Mouse (Mus musculus): ENCODE results near the gene Hes2. TPM values are rescaled to one million over a fixed set of nuclear protein-coding genes. Genes with fewer than 3 reads are reported as not detected.

Gene Hes2
- polyA plus RNA-seq, 1 experiment, result not detected

- 70% methylated on average over 11 of the region's 11 CpGs for WGBS
- H3K27ac ChIP-seq (ENCODE audit: control insufficient read depth, insufficient read depth, low read depth, low read length, poor library complexity), result no peak overlapping the region
- H3K4me3 ChIP-seq (replicated peaks; ENCODE audit: control insufficient read depth, low read depth, low read length), result no peak overlapping the region
- TF ChIP-seq POLR2A (IDR thresholded peaks at IDR 0.05; ENCODE audit: borderline replicate concordance, control insufficient read depth, low read depth, low read length) (no peak), CTCF (IDR thresholded peaks at IDR 0.05; ENCODE audit: control insufficient read depth, insufficient read depth, low read length) (no peak)
- H3K4me1 ChIP-seq (ENCODE audit: control insufficient read depth, insufficient read depth, low read length), result no peaks in the 10 kb centered on the region
Observed at GRCm38 (mm10) chr4:152146033-152146827, 12.4 kb upstream of the Hes2 start.

GRCm38 (mm10) chr4:152150546-152150945 is 8.1 kb upstream of the Hes2 start:
- no peak for TF ChIP-seq POLR2A (IDR thresholded peaks at IDR 0.05; ENCODE audit: borderline replicate concordance, control insufficient read depth, low read depth, low read length)
- TF ChIP-seq CTCF (IDR thresholded peaks at IDR 0.05; ENCODE audit: control insufficient read depth, insufficient read depth, low read length), result no peak
- Histone ChIP-seq H3K27ac (ENCODE audit: control insufficient read depth, insufficient read depth, low read depth, low read length, poor library complexity) (no peak overlapping the region), H3K4me1 (ENCODE audit: control insufficient read depth, insufficient read depth, low read length) (peaks cover 2% of the 10 kb centered on the region; the same call in 1 of the 2 replicates), H3K4me3 (replicated peaks; ENCODE audit: control insufficient read depth, low read depth, low read length) (no peak overlapping the region)
- 58% methylated on average over 4 of the region's 4 CpGs for WGBS

- TF ChIP-seq CTCF (IDR thresholded peaks at IDR 0.05; ENCODE audit: control insufficient read depth, insufficient read depth, low read length) (no peak), POLR2A (IDR thresholded peaks at IDR 0.05; ENCODE audit: borderline replicate concordance, control insufficient read depth, low read depth, low read length) (no peak)
- no peak overlapping the region for H3K4me3 ChIP-seq (replicated peaks; ENCODE audit: control insufficient read depth, low read depth, low read length)
- H3K27ac ChIP-seq (ENCODE audit: control insufficient read depth, insufficient read depth, low read depth, low read length, poor library complexity), result no peak overlapping the region; the same call in 1 of the 2 replicates
- WGBS, result 27% methylated on average over 7 of the region's 7 CpGs
- peaks cover 2% of the 10 kb centered on the region; the same call in 1 of the 2 replicates for H3K4me1 ChIP-seq (ENCODE audit: control insufficient read depth, insufficient read depth, low read length)
Observed at GRCm38 (mm10) chr4:152151451-152151965, 7.2 kb upstream of the Hes2 start.

- peak within 1 kb of the TSS; percentile 14; the same call in 1 of the 2 replicates for H3K27ac ChIP-seq (ENCODE audit: control insufficient read depth, insufficient read depth, low read depth, low read length, poor library complexity)
- under 1% methylated on average over 56 of the region's 57 CpGs for WGBS
- peaks cover 2% of the 10 kb centered on the region; the same call in 1 of the 2 replicates for H3K4me1 ChIP-seq (ENCODE audit: control insufficient read depth, insufficient read depth, low read length)
- TF ChIP-seq POLR2A (IDR thresholded peaks at IDR 0.05; ENCODE audit: borderline replicate concordance, control insufficient read depth, low read depth, low read length) (no peak), CTCF (IDR thresholded peaks at IDR 0.05; ENCODE audit: control insufficient read depth, insufficient read depth, low read length) (no peak)
- no peak within 1 kb of the TSS for H3K4me3 ChIP-seq (replicated peaks; ENCODE audit: control insufficient read depth, low read depth, low read length)
Observed at GRCm38 (mm10) chr4:152151966-152152544, 6.6 kb upstream of the Hes2 start, which contains the start of gene Espn. Espn (minus strand) TSS chr4:152152371.

- TF ChIP-seq CTCF (IDR thresholded peaks at IDR 0.05; ENCODE audit: control insufficient read depth, insufficient read depth, low read length), result peak; percentile 99
- no peak for TF ChIP-seq POLR2A (IDR thresholded peaks at IDR 0.05; ENCODE audit: borderline replicate concordance, control insufficient read depth, low read depth, low read length)
- peaks cover 2% of the 10 kb centered on the region; the same call in 1 of the 2 replicates for H3K4me1 ChIP-seq (ENCODE audit: control insufficient read depth, insufficient read depth, low read length)
- H3K27ac ChIP-seq (ENCODE audit: control insufficient read depth, insufficient read depth, low read depth, low read length, poor library complexity), result peak overlapping the region; percentile 47; the same call in 1 of the 2 replicates
- under 1% methylated on average over 23 of the region's 23 CpGs for WGBS
- peak overlapping the region; percentile 4 for H3K4me3 ChIP-seq (replicated peaks; ENCODE audit: control insufficient read depth, low read depth, low read length)
Observed at GRCm38 (mm10) chr4:152153771-152154177, 4.9 kb upstream of the Hes2 start.

- H3K27ac ChIP-seq (ENCODE audit: control insufficient read depth, insufficient read depth, low read depth, low read length, poor library complexity), result no peak overlapping the region
- H3K4me3 ChIP-seq (replicated peaks; ENCODE audit: control insufficient read depth, low read depth, low read length), result no peak overlapping the region
- peaks cover 2% of the 10 kb centered on the region; the same call in 1 of the 2 replicates for H3K4me1 ChIP-seq (ENCODE audit: control insufficient read depth, insufficient read depth, low read length)
- WGBS, result 63% methylated on average over 4 of the region's 4 CpGs
- TF ChIP-seq CTCF (IDR thresholded peaks at IDR 0.05; ENCODE audit: control insufficient read depth, insufficient read depth, low read length) (no peak), POLR2A (IDR thresholded peaks at IDR 0.05; ENCODE audit: borderline replicate concordance, control insufficient read depth, low read depth, low read length) (no peak)
Observed at GRCm38 (mm10) chr4:152155019-152155418, 3.6 kb upstream of the Hes2 start.

- TF ChIP-seq POLR2A (IDR thresholded peaks at IDR 0.05; ENCODE audit: borderline replicate concordance, control insufficient read depth, low read depth, low read length) (no peak), CTCF (IDR thresholded peaks at IDR 0.05; ENCODE audit: control insufficient read depth, insufficient read depth, low read length) (peak; percentile 73)
- WGBS, result 6% methylated on average over 21 of the region's 21 CpGs
- Histone ChIP-seq H3K4me3 (replicated peaks; ENCODE audit: control insufficient read depth, low read depth, low read length) (peak overlapping the region; percentile 26), H3K4me1 (ENCODE audit: control insufficient read depth, insufficient read depth, low read length) (peaks cover 2% of the 10 kb centered on the region; the same call in 1 of the 2 replicates), H3K27ac (ENCODE audit: control insufficient read depth, insufficient read depth, low read depth, low read length, poor library complexity) (no peak overlapping the region)
Observed at GRCm38 (mm10) chr4:152157779-152158584, 685 bp upstream of the Hes2 start.

Measured in bone marrow, adult 2 months (tissue).